Mouse (Mus musculus) heart, postnatal 36 days (tissue): Measurements from ENCODE around the gene BC048507. TPM values are rescaled to one million over a fixed set of nuclear protein-coding genes. Genes with fewer than 3 reads are reported as not detected.

Experiments used
- total RNA-seq, 2 experiments: library from RNA; stranded (reverse); gene quantifications; 2 replicates each; pipeline ENCODE4 v1.2.3; 2021

The BC048507 gene
- total RNA-seq, 2 experiments from 2014 or later, result not detected

Other genes starting within 250 kb of the BC048507 start
- gene Gm49345, start 225.6 kb upstream of the BC048507 start, total RNA-seq, result under 1 TPM; 0.81 to 0.83 TPM
- gene Zfp729a, start 225.5 kb upstream of the BC048507 start, total RNA-seq, result 1 to 10 TPM; 3.3 to 4.2 TPM
- 1 to 10 TPM; 4.8 to 5.9 TPM for gene Zfp738, start 176.3 kb upstream of the BC048507 start, total RNA-seq
- gene Zfp65, start 134.2 kb upstream of the BC048507 start, total RNA-seq, result 1 to 10 TPM; 5.7 to 6.6 TPM
- 1 to 10 TPM; 1.9 to 2.1 TPM for gene Zfp85, start 108.1 kb upstream of the BC048507 start, total RNA-seq
- 1 to 10 TPM; 1.2 to 1.4 TPM for gene Zfp493, start 83.6 kb upstream of the BC048507 start, total RNA-seq
- 1 to 10 TPM; 1.8 to 2.2 TPM for gene Zfp273, start 49.6 kb upstream of the BC048507 start, total RNA-seq
- 1 to 10 TPM in 1 of 2 experiments, under 1 TPM in 1; 0.89 to 1.2 TPM for gene Gm10037, start 32.2 kb upstream of the BC048507 start, total RNA-seq